Mouse (Mus musculus) brain, embryonic 14.5 days (tissue): ENCODE measurements around the gene Ajap1.

Experiments used
- CTCF ChIP-seq: fragments of 200-500 bp; IDR thresholded peaks from 2 replicates; pipeline ENCODE4 v1.5.1; 2012; ENCODE audit warnings: inconsistent platforms, mild to moderate bottlenecking, moderate library complexity, borderline replicate concordance; ENCODE audit not compliant: insufficient read depth, insufficient read length; ENCODE audit errors: extremely low read depth
- POLR2A ChIP-seq: fragments of 200-500 bp; IDR thresholded peaks from 2 replicates; pipeline ENCODE4 v1.6.1; 2012; ENCODE audit warnings: mild to moderate bottlenecking, inconsistent platforms, borderline replicate concordance; ENCODE audit not compliant: poor library complexity, insufficient read depth, insufficient read length, severe bottlenecking; ENCODE audit errors: extremely low read depth

- TF ChIP-seq POLR2A = no peak
- TF ChIP-seq CTCF = no peak
These were observed 124.9 kb downstream of the Ajap1 start for GRCm38 (mm10) chr4:153357539-153358242.
